Mouse (Mus musculus): ENCODE measurements around the gene Cyp4x1. TPM values are rescaled to one million over a fixed set of nuclear protein-coding genes. Genes with fewer than 3 reads are reported as not detected.
A peak's percentile ranks its signal among the peaks of the same experiment; 100 is the strongest.

The Cyp4x1 gene
- polyA plus RNA-seq, 1 experiment = not detected

GRCm38 (mm10) chr4:115056371-115056920 is 77.6 kb downstream of the Cyp4x1 start, which contains the start of gene Tal1:
Gene Tal1, plus strand, starts transcription at chr4:115056426.
- TF ChIP-seq POLR2A (IDR thresholded peaks at IDR 0.05; ENCODE audit: control insufficient read depth, low read depth, low read length) (no peak), CTCF (IDR thresholded peaks at IDR 0.05; ENCODE audit: control insufficient read depth, insufficient read depth, insufficient replicate concordance, low read depth, low read length) (no peak)
- peak within 1 kb of the TSS; percentile 7 for H3K27ac ChIP-seq (ENCODE audit: control insufficient read depth, insufficient read depth, low read depth, low read length)
- H3K4me3 ChIP-seq (ENCODE audit: control insufficient read depth, low read depth, low read length) = peak within 1 kb of the TSS; percentile 57

More at GRCm38 (mm10) chr4:115056371-115056920, 77.6 kb downstream of the Cyp4x1 start, which contains the start of gene Tal1:
- Histone ChIP-seq H3K27me3 (ENCODE audit: control insufficient read depth, insufficient read depth, low read length) (peaks cover 8% of the 10 kb centered on the region), H3K36me3 (ENCODE audit: control insufficient read depth, insufficient read depth, low read length) (no peaks in the 10 kb centered on the region), H3K4me1 (ENCODE audit: control insufficient read depth, insufficient read depth, low read length) (peaks cover 15% of the 10 kb centered on the region)

Other genes with a start within 250 kb of the Cyp4x1 start
- gene Foxd2, start 225.4 kb downstream of the Cyp4x1 start, polyA plus RNA-seq (2012; rRNA removed) = 0.22 and 0.37 TPM in 2 replicates
- gene Foxe3, start 208.3 kb downstream of the Cyp4x1 start, polyA plus RNA-seq (2012; rRNA removed) = 0.95 and 1.3 TPM in 2 replicates
- gene Cmpk1, start 147.0 kb downstream of the Cyp4x1 start, polyA plus RNA-seq (2012; rRNA removed) = 2.4 and 2.8 TPM in 2 replicates
- 8.5 and 10.2 TPM in 2 replicates for gene Stil, start 134.1 kb downstream of the Cyp4x1 start, polyA plus RNA-seq (2012; rRNA removed)
- 0.90 and 1.3 TPM in 2 replicates for gene Tal1, start 77.9 kb downstream of the Cyp4x1 start, polyA plus RNA-seq (2012; rRNA removed)
- gene Pdzk1ip1, start 45.6 kb downstream of the Cyp4x1 start, polyA plus RNA-seq (2012; rRNA removed) = 336 and 353 TPM in 2 replicates
- 0.20 TPM in 1 of 2 replicates, not detected in the other for gene Cyp4a29, start 107.8 kb upstream of the Cyp4x1 start, polyA plus RNA-seq (2012; rRNA removed)
- gene Cyp4a12a, start 164.8 kb upstream of the Cyp4x1 start, polyA plus RNA-seq (2012; rRNA removed) = 3.3 TPM in 1 of 2 replicates, not detected in the other